Mouse (Mus musculus): Measurements from ENCODE around the gene Gm12666. TPM values are rescaled to one million over a fixed set of nuclear protein-coding genes. Genes with fewer than 3 reads are reported as not detected.
"Not testable (repeated sequence)": the region's sequence is repeated elsewhere in the genome, so short reads cannot be mapped to it uniquely, and the experiment has no call there.

The Gm12666 gene
- not detected in 2 replicates for polyA plus RNA-seq (2012; rRNA removed)

- H3K4me1 ChIP-seq (ENCODE audit: control insufficient read depth, insufficient read depth, low read length); H3K4me3 ChIP-seq (replicated peaks; ENCODE audit: extremely low read depth, low read depth, low read length); DNase-seq: not testable (repeated sequence)
- WGBS = 77% methylated on average over 1 of the region's 1 CpGs
Observed at GRCm38 (mm10) chr4:92191649-92192048, at the start of gene Gm12666. Gene Gm12666, minus strand, starts transcription at chr4:92191749.

GRCm38 (mm10) chr4:92226326-92226725 is 34.8 kb upstream of the Gm12666 start:
- WGBS = 59% methylated on average over 2 of the region's 2 CpGs
- TF ChIP-seq CTCF (IDR thresholded peaks at IDR 0.05; ENCODE audit: insufficient read depth, low read length) (no peak), POLR2A (IDR thresholded peaks at IDR 0.05; ENCODE audit: borderline replicate concordance, extremely low read depth, low read depth, low read length) (no peak)
- no peaks in the 10 kb centered on the region for H3K4me1 ChIP-seq (ENCODE audit: control insufficient read depth, insufficient read depth, low read length)
- no peak overlapping the region for H3K4me3 ChIP-seq (replicated peaks; ENCODE audit: extremely low read depth, low read depth, low read length)
- no peak for DNase-seq

- TF ChIP-seq POLR2A (IDR thresholded peaks at IDR 0.05; ENCODE audit: borderline replicate concordance, extremely low read depth, low read depth, low read length) (no peak), CTCF (IDR thresholded peaks at IDR 0.05; ENCODE audit: insufficient read depth, low read length) (no peak)
- no peak for DNase-seq
- Histone ChIP-seq H3K4me3 (replicated peaks; ENCODE audit: extremely low read depth, low read depth, low read length) (no peak overlapping the region), H3K4me1 (ENCODE audit: control insufficient read depth, insufficient read depth, low read length) (no peaks in the 10 kb centered on the region)
- WGBS = 46% methylated on average over 1 of the region's 1 CpGs
Observed at GRCm38 (mm10) chr4:92216286-92216685, 24.7 kb upstream of the Gm12666 start.

GRCm38 (mm10) chr4:92152646-92153045 is 38.9 kb downstream of the Gm12666 start:
- TF ChIP-seq CTCF (IDR thresholded peaks at IDR 0.05; ENCODE audit: insufficient read depth, low read length) (no peak), POLR2A (IDR thresholded peaks at IDR 0.05; ENCODE audit: borderline replicate concordance, extremely low read depth, low read depth, low read length) (no peak)
- 90% methylated on average over 1 of the region's 1 CpGs for WGBS
- no peak overlapping the region for H3K4me3 ChIP-seq (replicated peaks; ENCODE audit: extremely low read depth, low read depth, low read length)
- DNase-seq = no peak
- no peaks in the 10 kb centered on the region for H3K4me1 ChIP-seq (ENCODE audit: control insufficient read depth, insufficient read depth, low read length)

GRCm38 (mm10) chr4:92147134-92147533 is 44.4 kb downstream of the Gm12666 start, which contains the start of gene Izumo3:
Gene Izumo3, minus strand, starts transcription at chr4:92147234.
- no peak for TF ChIP-seq CTCF (IDR thresholded peaks at IDR 0.05; ENCODE audit: insufficient read depth, low read length)
- TF ChIP-seq POLR2A (IDR thresholded peaks at IDR 0.05; ENCODE audit: borderline replicate concordance, extremely low read depth, low read depth, low read length) = no peak
- no peak for DNase-seq
- no peak within 1 kb of the TSS for H3K4me3 ChIP-seq (replicated peaks; ENCODE audit: extremely low read depth, low read depth, low read length)
- no peaks in the 10 kb centered on the region for H3K4me1 ChIP-seq (ENCODE audit: control insufficient read depth, insufficient read depth, low read length)

Other genes with a start within 250 kb of the Gm12666 start
- gene Izumo3, start 44.5 kb downstream of the Gm12666 start, polyA plus RNA-seq (2012; rRNA removed) = not detected in 2 replicates